Mouse (Mus musculus): Measurements from ENCODE around the gene Ccdc107. TPM values are rescaled to one million over a fixed set of nuclear protein-coding genes. Genes with fewer than 3 reads are reported as not detected.
A peak's percentile ranks its signal among the peaks of the same experiment; 100 is the strongest.

Ccdc107 gene
- polyA plus RNA-seq, 1 experiment from 2014 or later: 54.6 TPM

GRCm38 (mm10) chr4:43457124-43457523 is 35.6 kb upstream of the Ccdc107 start:
- Histone ChIP-seq H3K27me3 (ENCODE audit: control insufficient read depth, insufficient read depth, low read length) (peaks cover 6% of the 10 kb centered on the region; the same call in 1 of the 2 replicates), H3K27ac (replicated peaks; ENCODE audit: low read depth, low read length) (no peak overlapping the region), H3K9ac (replicated peaks; ENCODE audit: low read length) (no peak overlapping the region), H3K4me2 (ENCODE audit: low read depth, low read length) (no peak overlapping the region), H3K36me3 (replicated peaks; ENCODE audit: control insufficient read depth, insufficient read depth, low read depth, low read length) (no peaks in the 10 kb centered on the region), H3K4me1 (ENCODE audit: control insufficient read depth, insufficient read depth, low read length) (no peaks in the 10 kb centered on the region; the same call in 1 of the 2 replicates), H3K4me3 (ENCODE audit: low read depth, low read length) (no peak overlapping the region), H3K9me3 (replicated peaks; ENCODE audit: control insufficient read depth, low read length) (no peaks in the 10 kb centered on the region)
- DNase-seq (ENCODE audit: low spot score) (no peak), ATAC-seq (replicated peaks; ENCODE audit: insufficient number of reproducible peaks, low FRiP score, low TSS enrichment, low read depth) (no peak)
- 17% methylated on average over 8 of the region's 8 CpGs for WGBS

- Histone ChIP-seq H3K27me3 (ENCODE audit: control insufficient read depth, insufficient read depth, low read length) (no peaks in the 10 kb centered on the region), H3K27ac (replicated peaks; ENCODE audit: low read depth, low read length) (no peak overlapping the region), H3K4me1 (ENCODE audit: control insufficient read depth, insufficient read depth, low read length) (no peaks in the 10 kb centered on the region), H3K9me3 (replicated peaks; ENCODE audit: control insufficient read depth, low read length) (no peaks in the 10 kb centered on the region), H3K36me3 (replicated peaks; ENCODE audit: control insufficient read depth, insufficient read depth, low read depth, low read length) (no peaks in the 10 kb centered on the region), H3K4me2 (ENCODE audit: low read depth, low read length) (no peak overlapping the region), H3K9ac (replicated peaks; ENCODE audit: low read length) (no peak overlapping the region), H3K4me3 (ENCODE audit: low read depth, low read length) (no peak overlapping the region)
- DNase-seq (ENCODE audit: low spot score) (no peak), ATAC-seq (replicated peaks; ENCODE audit: insufficient number of reproducible peaks, low FRiP score, low TSS enrichment, low read depth) (no peak)
- 95% methylated on average over 5 of the region's 5 CpGs for whole genome bisulfite sequencing
Measured at GRCm38 (mm10) chr4:43463102-43463501, 29.6 kb upstream of the Ccdc107 start.

GRCm38 (mm10) chr4:43465935-43466334 is 26.8 kb upstream of the Ccdc107 start:
- no peak overlapping the region for H3K27ac ChIP-seq (replicated peaks; ENCODE audit: low read depth, low read length)
- no peak overlapping the region for H3K4me2 ChIP-seq (ENCODE audit: low read depth, low read length)
- H3K9ac ChIP-seq (replicated peaks; ENCODE audit: low read length): no peak overlapping the region
- H3K4me1 ChIP-seq (ENCODE audit: control insufficient read depth, insufficient read depth, low read length): no peaks in the 10 kb centered on the region
- ATAC-seq (replicated peaks; ENCODE audit: insufficient number of reproducible peaks, low FRiP score, low TSS enrichment, low read depth) (no peak), DNase-seq (ENCODE audit: low spot score) (no peak)
- no peaks in the 10 kb centered on the region for H3K9me3 ChIP-seq (replicated peaks; ENCODE audit: control insufficient read depth, low read length)
- H3K4me3 ChIP-seq (ENCODE audit: low read depth, low read length): no peak overlapping the region
- 90% methylated on average over 6 of the region's 6 CpGs for WGBS
- no peaks in the 10 kb centered on the region for H3K27me3 ChIP-seq (ENCODE audit: control insufficient read depth, insufficient read depth, low read length)
- H3K36me3 ChIP-seq (replicated peaks; ENCODE audit: control insufficient read depth, insufficient read depth, low read depth, low read length): no peaks in the 10 kb centered on the region

GRCm38 (mm10) chr4:43466872-43467271 is 25.8 kb upstream of the Ccdc107 start:
- ATAC-seq (replicated peaks; ENCODE audit: insufficient number of reproducible peaks, low FRiP score, low TSS enrichment, low read depth) (no peak), DNase-seq (ENCODE audit: low spot score) (no peak)
- no peaks in the 10 kb centered on the region for H3K4me1 ChIP-seq (ENCODE audit: control insufficient read depth, insufficient read depth, low read length)
- H3K9ac ChIP-seq (replicated peaks; ENCODE audit: low read length): no peak overlapping the region
- no peaks in the 10 kb centered on the region for H3K9me3 ChIP-seq (replicated peaks; ENCODE audit: control insufficient read depth, low read length)
- 87% methylated on average over 7 of the region's 7 CpGs for WGBS
- H3K4me3 ChIP-seq (ENCODE audit: low read depth, low read length): no peak overlapping the region
- H3K27ac ChIP-seq (replicated peaks; ENCODE audit: low read depth, low read length): no peak overlapping the region
- no peaks in the 10 kb centered on the region for H3K36me3 ChIP-seq (replicated peaks; ENCODE audit: control insufficient read depth, insufficient read depth, low read depth, low read length)
- H3K4me2 ChIP-seq (ENCODE audit: low read depth, low read length): no peak overlapping the region
- H3K27me3 ChIP-seq (ENCODE audit: control insufficient read depth, insufficient read depth, low read length): no peaks in the 10 kb centered on the region

GRCm38 (mm10) chr4:43470301-43470700 is 22.4 kb upstream of the Ccdc107 start:
- 89% methylated on average over 10 of the region's 10 CpGs for WGBS

GRCm38 (mm10) chr4:43473636-43474035 is 19.1 kb upstream of the Ccdc107 start:
- Histone ChIP-seq H3K4me1 (ENCODE audit: control insufficient read depth, insufficient read depth, low read length) (no peaks in the 10 kb centered on the region), H3K4me3 (ENCODE audit: low read depth, low read length) (no peak overlapping the region), H3K4me2 (ENCODE audit: low read depth, low read length) (no peak overlapping the region), H3K9me3 (replicated peaks; ENCODE audit: control insufficient read depth, low read length) (no peaks in the 10 kb centered on the region), H3K9ac (replicated peaks; ENCODE audit: low read length) (no peak overlapping the region), H3K27me3 (ENCODE audit: control insufficient read depth, insufficient read depth, low read length) (no peaks in the 10 kb centered on the region), H3K36me3 (replicated peaks; ENCODE audit: control insufficient read depth, insufficient read depth, low read depth, low read length) (no peaks in the 10 kb centered on the region), H3K27ac (replicated peaks; ENCODE audit: low read depth, low read length) (no peak overlapping the region)
- 79% methylated on average over 1 of the region's 1 CpGs for WGBS
- no peak for ATAC-seq (replicated peaks; ENCODE audit: insufficient number of reproducible peaks, low FRiP score, low TSS enrichment, low read depth)
- DNase-seq (ENCODE audit: low spot score): no peak

More at GRCm38 (mm10) chr4:43470301-43470700, 22.4 kb upstream of the Ccdc107 start:
- ATAC-seq (replicated peaks; ENCODE audit: insufficient number of reproducible peaks, low FRiP score, low TSS enrichment, low read depth): no peak
- Histone ChIP-seq H3K4me1 (ENCODE audit: control insufficient read depth, insufficient read depth, low read length) (no peaks in the 10 kb centered on the region), H3K27ac (replicated peaks; ENCODE audit: low read depth, low read length) (no peak overlapping the region), H3K4me3 (ENCODE audit: low read depth, low read length) (no peak overlapping the region), H3K9me3 (replicated peaks; ENCODE audit: control insufficient read depth, low read length) (no peaks in the 10 kb centered on the region), H3K36me3 (replicated peaks; ENCODE audit: control insufficient read depth, insufficient read depth, low read depth, low read length) (no peaks in the 10 kb centered on the region), H3K27me3 (ENCODE audit: control insufficient read depth, insufficient read depth, low read length) (no peaks in the 10 kb centered on the region), H3K9ac (replicated peaks; ENCODE audit: low read length) (no peak overlapping the region), H3K4me2 (ENCODE audit: low read depth, low read length) (no peak overlapping the region)
- no peak for DNase-seq (ENCODE audit: low spot score)

- no peak for DNase-seq (ENCODE audit: low spot score)
- H3K4me3 ChIP-seq (ENCODE audit: low read depth, low read length): no peak overlapping the region
- no peaks in the 10 kb centered on the region for H3K27me3 ChIP-seq (ENCODE audit: control insufficient read depth, insufficient read depth, low read length)
- H3K9me3 ChIP-seq (replicated peaks; ENCODE audit: control insufficient read depth, low read length): no peaks in the 10 kb centered on the region
- no peak overlapping the region for H3K9ac ChIP-seq (replicated peaks; ENCODE audit: low read length)
- H3K27ac ChIP-seq (replicated peaks; ENCODE audit: low read depth, low read length): no peak overlapping the region
- H3K4me1 ChIP-seq (ENCODE audit: control insufficient read depth, insufficient read depth, low read length): no peaks in the 10 kb centered on the region
- no peaks in the 10 kb centered on the region for H3K36me3 ChIP-seq (replicated peaks; ENCODE audit: control insufficient read depth, insufficient read depth, low read depth, low read length)
- no peak overlapping the region for H3K4me2 ChIP-seq (ENCODE audit: low read depth, low read length)
- WGBS: 88% methylated on average over 5 of the region's 6 CpGs
- ATAC-seq (replicated peaks; ENCODE audit: insufficient number of reproducible peaks, low FRiP score, low TSS enrichment, low read depth): no peak
Measured at GRCm38 (mm10) chr4:43476604-43477003, 16.1 kb upstream of the Ccdc107 start.

GRCm38 (mm10) chr4:43477857-43478533 is 14.7 kb upstream of the Ccdc107 start:
- no peaks in the 10 kb centered on the region for H3K27me3 ChIP-seq (ENCODE audit: control insufficient read depth, insufficient read depth, low read length)
- H3K4me2 ChIP-seq (ENCODE audit: low read depth, low read length): peak overlapping the region; percentile 41
- H3K4me1 ChIP-seq (ENCODE audit: control insufficient read depth, insufficient read depth, low read length): no peaks in the 10 kb centered on the region
- DNase-seq (ENCODE audit: low spot score) (peak; percentile 94), ATAC-seq (replicated peaks; ENCODE audit: insufficient number of reproducible peaks, low FRiP score, low TSS enrichment, low read depth) (peak; percentile 92)
- H3K4me3 ChIP-seq (ENCODE audit: low read depth, low read length): peak overlapping the region; percentile 10; the same call in 1 of the 2 replicates
- H3K9ac ChIP-seq (replicated peaks; ENCODE audit: low read length): peak overlapping the region; percentile 52
- no peak overlapping the region for H3K27ac ChIP-seq (replicated peaks; ENCODE audit: low read depth, low read length)
- WGBS: 13% methylated on average over 11 of the region's 11 CpGs
- H3K36me3 ChIP-seq (replicated peaks; ENCODE audit: control insufficient read depth, insufficient read depth, low read depth, low read length): no peaks in the 10 kb centered on the region
- H3K9me3 ChIP-seq (replicated peaks; ENCODE audit: control insufficient read depth, low read length): no peaks in the 10 kb centered on the region
